Mouse (Mus musculus): ENCODE measurements around the gene Lgals3bp.

DNA sequence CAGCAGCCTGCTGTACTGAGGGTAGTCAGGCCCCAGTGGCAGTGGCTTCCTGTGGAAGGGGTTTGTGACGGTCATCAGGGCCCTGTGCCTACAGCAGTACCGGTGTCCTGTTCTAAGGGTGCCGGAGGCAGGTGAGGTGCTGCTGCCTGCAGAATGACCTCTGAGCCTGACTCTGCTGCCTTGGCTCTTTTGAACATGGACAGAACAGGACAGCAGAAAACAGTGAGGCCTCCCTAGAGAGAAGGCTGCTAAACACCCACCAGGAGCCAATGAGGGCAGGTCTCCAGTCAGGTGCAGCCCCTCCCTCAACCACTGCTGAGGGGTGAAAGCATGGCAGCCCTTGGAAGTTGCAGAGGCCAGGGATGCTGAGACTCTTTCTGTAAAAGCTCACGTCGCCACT lies 4.6 kb upstream of the Lgals3bp start:
- TF ChIP-seq CTCF (conservative IDR thresholded peaks at IDR 0.05; ENCODE audit: low read length) (no peak), NANOG (IDR thresholded peaks at IDR 0.05; ENCODE audit: borderline replicate concordance, low read length) (no peak)

Measured in E14TG2a.4 (cell line).